Mouse (Mus musculus): ENCODE results near the gene Grem1.

The Grem1 gene

GRCm38 (mm10) chr2:113758311-113759161 is at the start of gene Grem1:
TSS of gene Grem1 (minus strand) at chr2:113758646.
- no peak for DNase-seq (ENCODE audit: low read depth in 1 of 2, low spot score in 2 of 2)

GRCm38 (mm10) chr2:113807640-113808039 is 49.2 kb upstream of the Grem1 start:
- no peak for DNase-seq (ENCODE audit: low read depth in 1 of 2, low spot score in 2 of 2)

GRCm38 (mm10) chr2:113806851-113807577 is 48.6 kb upstream of the Grem1 start:
- DNase-seq (ENCODE audit: low read depth in 1 of 2, low spot score in 2 of 2), result no peak

GRCm38 (mm10) chr2:113805765-113806164 is 47.3 kb upstream of the Grem1 start:
- no peak for DNase-seq (ENCODE audit: low read depth in 1 of 2, low spot score in 2 of 2)

- DNase-seq (ENCODE audit: low read depth in 1 of 2, low spot score in 2 of 2), result no peak
Observed at GRCm38 (mm10) chr2:113803753-113804152, 45.3 kb upstream of the Grem1 start.

GRCm38 (mm10) chr2:113800846-113801245 is 42.4 kb upstream of the Grem1 start:
- DNase-seq (ENCODE audit: low read depth in 1 of 2, low spot score in 2 of 2), result no peak

GRCm38 (mm10) chr2:113798605-113799004 is 40.2 kb upstream of the Grem1 start:
- no peak for DNase-seq (ENCODE audit: low read depth in 1 of 2, low spot score in 2 of 2)

GRCm38 (mm10) chr2:113795186-113795585 is 36.7 kb upstream of the Grem1 start:
- no peak for DNase-seq (ENCODE audit: low read depth in 1 of 2, low spot score in 2 of 2)

GRCm38 (mm10) chr2:113793521-113793920 is 35.1 kb upstream of the Grem1 start:
- no peak for DNase-seq (ENCODE audit: low read depth in 1 of 2, low spot score in 2 of 2)

- DNase-seq (ENCODE audit: low read depth in 1 of 2, low spot score in 2 of 2), result no peak
Observed at GRCm38 (mm10) chr2:113788821-113789387, 30.5 kb upstream of the Grem1 start.

GRCm38 (mm10) chr2:113787882-113788281 is 29.4 kb upstream of the Grem1 start:
- no peak for DNase-seq (ENCODE audit: low read depth in 1 of 2, low spot score in 2 of 2)

GRCm38 (mm10) chr2:113784851-113785250 is 26.4 kb upstream of the Grem1 start:
- DNase-seq (ENCODE audit: low read depth in 1 of 2, low spot score in 2 of 2), result no peak

- DNase-seq (ENCODE audit: low read depth in 1 of 2, low spot score in 2 of 2), result no peak
Observed at GRCm38 (mm10) chr2:113781521-113781920, 23.1 kb upstream of the Grem1 start.

- no peak for DNase-seq (ENCODE audit: low read depth in 1 of 2, low spot score in 2 of 2)
Observed at GRCm38 (mm10) chr2:113781107-113781506, 22.7 kb upstream of the Grem1 start.

GRCm38 (mm10) chr2:113779336-113779735 is 20.9 kb upstream of the Grem1 start:
- DNase-seq (ENCODE audit: low read depth in 1 of 2, low spot score in 2 of 2), result no peak

GRCm38 (mm10) chr2:113778036-113778435 is 19.6 kb upstream of the Grem1 start:
- no peak for DNase-seq (ENCODE audit: low read depth in 1 of 2, low spot score in 2 of 2)

- DNase-seq (ENCODE audit: low read depth in 1 of 2, low spot score in 2 of 2), result no peak
Observed at GRCm38 (mm10) chr2:113776297-113776696, 17.9 kb upstream of the Grem1 start.

- no peak for DNase-seq (ENCODE audit: low read depth in 1 of 2, low spot score in 2 of 2)
Observed at GRCm38 (mm10) chr2:113774150-113774805, 15.8 kb upstream of the Grem1 start.

GRCm38 (mm10) chr2:113768541-113769303 is 10.3 kb upstream of the Grem1 start:
- DNase-seq (ENCODE audit: low read depth in 1 of 2, low spot score in 2 of 2), result no peak

GRCm38 (mm10) chr2:113765885-113766284 is 7.4 kb upstream of the Grem1 start:
- DNase-seq (ENCODE audit: low read depth in 1 of 2, low spot score in 2 of 2), result no peak

- DNase-seq (ENCODE audit: low read depth in 1 of 2, low spot score in 2 of 2), result no peak
Observed at GRCm38 (mm10) chr2:113764968-113765367, 6.5 kb upstream of the Grem1 start.

All from monocyte, adult 2 months (primary cell).